Mouse (Mus musculus): ENCODE results near the gene Apoc3.

Gene Apoc3

GRCm38 (mm10) chr9:46235596-46235648 is at the start of gene Apoc3:
Gene Apoc3 (minus strand): TSS chr9:46235636.
- DNase-seq: no peak

- DNase-seq: peak; percentile 98
Observed at GRCm38 (mm10) chr9:46282631-46283436, 47.4 kb upstream of the Apoc3 start, which contains the start of gene Bud13. Gene Bud13 (plus strand): TSS chr9:46283008.

- DNase-seq: no peak
Observed at GRCm38 (mm10) chr9:46274494-46274893, 39.1 kb upstream of the Apoc3 start.

GRCm38 (mm10) chr9:46272677-46273454 is 37.4 kb upstream of the Apoc3 start, which contains the start of gene Zpr1:
Gene Zpr1 (plus strand): TSS chr9:46273064.
- peak; percentile 89 for DNase-seq

- DNase-seq: peak; percentile 35
Observed at GRCm38 (mm10) chr9:46272070-46272469, 36.6 kb upstream of the Apoc3 start.

- no peak for DNase-seq
Observed at GRCm38 (mm10) chr9:46270782-46271181, 35.3 kb upstream of the Apoc3 start.

- DNase-seq: no peak
Observed at GRCm38 (mm10) chr9:46269125-46269524, 33.7 kb upstream of the Apoc3 start.

GRCm38 (mm10) chr9:46268343-46268873 is 33.0 kb upstream of the Apoc3 start, which contains the start of gene Apoa5:
Gene Apoa5 (plus strand): TSS chr9:46268633.
- DNase-seq: no peak

- no peak for DNase-seq
Observed at GRCm38 (mm10) chr9:46261131-46261530, 25.7 kb upstream of the Apoc3 start.

GRCm38 (mm10) chr9:46259111-46259510 is 23.7 kb upstream of the Apoc3 start:
- DNase-seq: no peak

GRCm38 (mm10) chr9:46257546-46257945 is 22.1 kb upstream of the Apoc3 start:
- no peak for DNase-seq

- DNase-seq: no peak
Observed at GRCm38 (mm10) chr9:46256658-46257385, 21.4 kb upstream of the Apoc3 start.

- DNase-seq: no peak
Observed at GRCm38 (mm10) chr9:46256177-46256576, 20.7 kb upstream of the Apoc3 start.

- peak; percentile 60 for DNase-seq
Observed at GRCm38 (mm10) chr9:46246752-46247324, 11.4 kb upstream of the Apoc3 start.

GRCm38 (mm10) chr9:46243584-46243983 is 8.1 kb upstream of the Apoc3 start:
- no peak for DNase-seq

- no peak for DNase-seq
Observed at GRCm38 (mm10) chr9:46243122-46243521, 7.7 kb upstream of the Apoc3 start.

- no peak for DNase-seq
Observed at GRCm38 (mm10) chr9:46241818-46242217, 6.4 kb upstream of the Apoc3 start.

- no peak for DNase-seq
Observed at GRCm38 (mm10) chr9:46240526-46241153, 5.2 kb upstream of the Apoc3 start, which contains the start of gene Apoa4. Gene Apoa4 (plus strand): TSS chr9:46240696.

GRCm38 (mm10) chr9:46238850-46239249 is 3.4 kb upstream of the Apoc3 start:
- DNase-seq: no peak

GRCm38 (mm10) chr9:46235649-46236048 is 213 bp upstream of the Apoc3 start:
- no peak for DNase-seq

GRCm38 (mm10) chr9:46235196-46235595 is 240 bp downstream of the Apoc3 start:
- no peak for DNase-seq

- no peak for DNase-seq
Observed at GRCm38 (mm10) chr9:46230450-46230975, 4.9 kb downstream of the Apoc3 start.

Data from thymus, postnatal 4 days (tissue).